Mouse (Mus musculus) lung, postnatal 36 days (tissue): ENCODE data around the gene Gdf5.
"Not testable (repeated sequence)": the region's sequence is repeated elsewhere in the genome, so short reads cannot be mapped to it uniquely, and the experiment has no call there.

ENCODE experiments used
- DNase-seq: peaks from one replicate; pipeline ENCODE4 v3.0.0; 2022; ENCODE audit warnings: mixed read lengths

Gdf5 gene

GRCm38 (mm10) chr2:155940681-155941080 is 4.5 kb downstream of the Gdf5 start, which contains the start of gene Gm15557:
Gene Gm15557, plus strand, starts transcription at chr2:155940728.
- no peak for DNase-seq

- DNase-seq: no peak
These were observed 5.2 kb downstream of the Gdf5 start for GRCm38 (mm10) chr2:155939897-155940529.

GRCm38 (mm10) chr2:155929531-155930442 is 15.4 kb downstream of the Gdf5 start, which contains the start of gene Uqcc1:
Gene Uqcc1, minus strand, starts transcription at chr2:155930310.
- peak; percentile 97 for DNase-seq

- DNase-seq: no peak
These were observed 16.3 kb downstream of the Gdf5 start for GRCm38 (mm10) chr2:155928711-155929345.

GRCm38 (mm10) chr2:155925213-155925612 is 20.0 kb downstream of the Gdf5 start:
- not testable (repeated sequence) for DNase-seq

- DNase-seq: no peak
These were observed 22.0 kb downstream of the Gdf5 start for GRCm38 (mm10) chr2:155923143-155923542.

- no peak for DNase-seq
These were observed 30.5 kb downstream of the Gdf5 start for GRCm38 (mm10) chr2:155914684-155915083.

- DNase-seq: no peak
These were observed 41.5 kb downstream of the Gdf5 start for GRCm38 (mm10) chr2:155903632-155904008.

GRCm38 (mm10) chr2:155902989-155903631 is 42.1 kb downstream of the Gdf5 start:
- peak; percentile 23 for DNase-seq

- DNase-seq: peak; percentile 45
These were observed 50.0 kb downstream of the Gdf5 start for GRCm38 (mm10) chr2:155895046-155895735.

- no peak for DNase-seq
These were observed 50.7 kb downstream of the Gdf5 start for GRCm38 (mm10) chr2:155894307-155895045.
